Mouse (Mus musculus) forebrain, embryonic 11.5 days (tissue): ENCODE measurements at regions not wholly inside any gene's neighbourhood (a gene's known extent, or its start where the extent isn't known, plus 50 kb on each side); places are given as distances from the start of the nearest gene placed in this dataset.

ENCODE experiments used
- ATAC-seq: fragments of 200-750 bp; cut with Nextera tagmentation; replicated peaks from 2 replicates; pipeline ENCODE4 v1.8.0; 2017; ENCODE audit warnings: moderate TSS enrichment; ENCODE audit not compliant: low FRiP score
- DNase-seq: peaks from one replicate; pipeline ENCODE4 v3.0.0-alpha.2; 2017; ENCODE audit warnings: low spot score
- H3K27ac ChIP-seq: fragments of 300-500 bp; sonication (generic); 2 replicates; pipeline ENCODE4 v1.5.1; 2014; ENCODE audit warnings: low read depth, low read length
- H3K27me3 ChIP-seq: fragments of 300-500 bp; sonication (generic); 2 replicates; pipeline ENCODE4 v1.6.1; 2014; ENCODE audit warnings: mild to moderate bottlenecking, low read length, mixed read lengths; ENCODE audit not compliant: control insufficient read depth, insufficient read depth
- H3K36me3 ChIP-seq: fragments of 300-500 bp; sonication (generic); 2 replicates; pipeline ENCODE4 v1.6.1; 2014; ENCODE audit warnings: mild to moderate bottlenecking, low read length, moderate library complexity, mixed read lengths; ENCODE audit not compliant: control insufficient read depth, insufficient read depth
- H3K4me1 ChIP-seq: fragments of 300-500 bp; sonication (generic); replicated peaks from 2 replicates; pipeline ENCODE4 v1.6.1; 2014; ENCODE audit warnings: low read length, mixed read lengths; ENCODE audit not compliant: control insufficient read depth, insufficient read depth
- H3K4me2 ChIP-seq: fragments of 300-500 bp; sonication (generic); 2 replicates; pipeline ENCODE4 v1.6.1; 2014; ENCODE audit warnings: low read depth, mild to moderate bottlenecking, low read length, moderate library complexity, mixed read lengths; ENCODE audit not compliant: severe bottlenecking
- H3K4me3 ChIP-seq: fragments of 300-500 bp; sonication (generic); 2 replicates; pipeline ENCODE4 v1.5.1; 2014; ENCODE audit warnings: low read depth, low read length
- H3K9ac ChIP-seq: fragments of 300-500 bp; sonication (generic); 2 replicates; pipeline ENCODE4 v1.6.1; 2014; ENCODE audit warnings: low read length
- H3K9me3 ChIP-seq: fragments of 300-500 bp; sonication (generic); 2 replicates; pipeline ENCODE4 v1.6.1; 2016; ENCODE audit warnings: low read length, mixed read lengths; ENCODE audit not compliant: control insufficient read depth
- WGBS: fragments of 180-500 bp; shearing (Covaris S2); extraction: QIAGEN DNeasy Blood & Tissue Kit; methylation state at CpG from one replicate; pipeline ENCODE4 v1.1.7; 2014; 5-methylcytosine and 5-hydroxymethylcytosine counted together

DNA sequence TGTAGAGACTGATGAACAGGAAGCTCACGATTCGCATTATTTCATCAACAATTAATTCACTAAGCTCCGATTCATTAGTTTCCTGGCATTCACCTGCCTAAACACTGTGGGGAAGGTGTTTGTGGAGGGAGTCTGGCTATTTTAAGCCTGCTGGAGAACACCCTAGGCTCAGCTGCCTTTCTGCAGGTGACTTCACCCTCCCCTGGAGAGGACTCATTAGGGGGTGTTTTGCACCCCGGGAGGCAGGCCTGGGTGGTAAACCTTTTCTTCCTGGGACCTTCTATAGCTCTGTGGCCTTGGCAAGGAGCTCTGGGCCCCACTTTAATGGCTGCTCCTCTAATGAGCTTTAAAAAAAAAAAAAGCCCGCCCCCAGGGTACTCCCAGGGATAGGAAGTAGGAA is 55.4 kb upstream of the Bnc1 start:
- WGBS = 75% methylated on average over 5 of the region's 5 CpGs
- Histone ChIP-seq H3K36me3 (no peaks in the 10 kb centered on the region), H3K27ac (no peak overlapping the region), H3K9me3 (no peaks in the 10 kb centered on the region), H3K4me1 (0 out of 2 replicates have a peak, but pooled peaks cover 2% of the 10 kb centered on the region), H3K4me2 (no peak overlapping the region), H3K4me3 (no peak overlapping the region), H3K27me3 (no peaks in the 10 kb centered on the region), H3K9ac (no peak overlapping the region)
- no peak for ATAC-seq
- no peak for DNase-seq

DNA sequence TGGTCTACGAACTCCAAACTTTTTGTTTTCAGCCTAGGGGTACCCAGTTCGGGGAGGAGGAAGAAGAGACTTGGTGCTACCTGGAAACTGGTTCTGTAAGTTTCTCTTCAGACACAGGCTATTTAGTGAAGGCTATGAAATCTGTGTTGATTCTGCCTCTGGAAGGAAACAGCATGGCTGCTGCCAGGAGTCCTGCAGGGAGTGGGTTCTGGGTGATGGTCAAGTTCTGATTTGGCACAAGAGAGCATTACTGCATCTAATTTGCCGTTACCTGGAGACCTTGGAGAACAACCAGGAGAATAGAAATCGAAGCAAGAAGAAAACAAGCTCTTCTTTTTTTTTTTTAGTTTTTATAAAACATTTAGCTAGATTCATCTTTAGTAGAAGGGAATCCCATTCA is 61.3 kb upstream of the Bnc1 start:
- WGBS = 80% methylated on average over 4 of the region's 4 CpGs
- Histone ChIP-seq H3K27ac (no peak overlapping the region), H3K9me3 (no peaks in the 10 kb centered on the region), H3K27me3 (peaks cover 17% of the 10 kb centered on the region), H3K4me3 (no peak overlapping the region), H3K9ac (no peak overlapping the region), H3K4me1 (no peaks in the 10 kb centered on the region; the same call in 1 of the 2 replicates), H3K4me2 (no peak overlapping the region), H3K36me3 (no peaks in the 10 kb centered on the region)
- no peak for ATAC-seq
- no peak for DNase-seq

DNA sequence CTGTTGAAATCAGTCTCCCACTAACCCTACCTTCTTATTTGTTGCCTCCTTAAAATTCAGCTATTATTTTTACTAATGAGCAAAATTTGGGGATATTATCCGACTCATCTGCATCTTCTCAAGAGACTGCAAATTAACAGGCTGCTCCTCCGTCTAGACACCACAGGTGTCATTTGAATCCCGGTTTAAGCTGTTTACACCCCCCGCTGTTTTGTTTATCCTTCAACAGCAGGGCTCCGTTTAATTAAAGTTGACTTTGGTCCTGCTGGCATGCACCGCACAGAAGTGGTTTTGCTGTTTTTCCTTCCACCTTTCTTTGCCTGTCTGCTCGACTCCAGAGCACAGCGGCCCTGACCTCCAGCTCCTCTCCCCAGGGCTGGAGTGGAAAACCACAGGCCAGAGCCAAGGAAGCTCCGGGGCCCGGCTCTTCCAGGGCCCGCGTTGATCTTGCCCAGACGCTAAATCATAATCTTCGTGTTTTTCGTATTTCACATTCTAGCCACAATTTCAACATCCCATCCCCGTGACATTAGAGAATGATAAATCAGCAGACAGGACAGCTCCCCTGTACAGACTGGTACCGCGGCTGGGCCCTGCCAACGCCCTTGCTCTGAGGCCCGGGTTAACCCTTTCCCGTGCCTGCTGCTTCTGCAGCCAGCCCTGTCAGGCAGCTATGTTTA is 64.6 kb upstream of the Bnc1 start:
- peak overlapping the region; percentile 2 for H3K9ac ChIP-seq
- no peaks in the 10 kb centered on the region; the same call in 1 of the 2 replicates for H3K4me1 ChIP-seq
- H3K4me3 ChIP-seq = 0 out of 2 replicates have a peak overlapping the region, but pooled peaks have one; percentile 4
- H3K36me3 ChIP-seq = no peaks in the 10 kb centered on the region
- DNase-seq = peak; percentile 71
- H3K27ac ChIP-seq = no peak overlapping the region
- peaks cover 17% of the 10 kb centered on the region for H3K27me3 ChIP-seq
- no peaks in the 10 kb centered on the region for H3K9me3 ChIP-seq
- peak; percentile 73; the same call in 1 of the 2 replicates for ATAC-seq
- H3K4me2 ChIP-seq = peak overlapping the region; percentile 43
- 1% methylated on average over 21 of the region's 21 CpGs for WGBS

DNA sequence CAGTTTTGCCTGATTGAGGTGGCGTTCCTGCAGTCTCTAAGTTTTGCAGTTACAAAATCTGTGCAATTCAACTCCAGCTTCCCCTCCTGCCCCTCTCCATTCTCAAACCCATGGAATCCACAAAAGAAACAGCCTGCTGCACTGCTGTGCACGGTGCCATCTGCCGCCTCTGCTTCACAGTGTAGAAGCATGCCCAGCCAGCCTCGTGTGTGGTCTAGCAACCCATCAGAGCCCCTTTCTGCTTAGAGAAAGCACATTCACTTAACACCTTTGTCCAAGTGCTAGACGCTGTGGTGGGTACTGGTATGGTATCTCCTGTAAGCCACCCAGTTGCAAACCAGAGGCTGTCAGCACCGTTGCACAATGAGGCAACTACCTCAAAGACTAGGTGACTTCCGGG is 71.3 kb upstream of the Bnc1 start:
- no peak overlapping the region for H3K4me2 ChIP-seq
- no peak overlapping the region for H3K9ac ChIP-seq
- H3K4me1 ChIP-seq = no peaks in the 10 kb centered on the region
- ATAC-seq (no peak), DNase-seq (peak; percentile 54)
- H3K27me3 ChIP-seq = no peaks in the 10 kb centered on the region; the same call in 1 of the 2 replicates
- no peak overlapping the region for H3K27ac ChIP-seq
- 81% methylated on average over 7 of the region's 7 CpGs for WGBS
- no peaks in the 10 kb centered on the region for H3K36me3 ChIP-seq
- no peak overlapping the region for H3K4me3 ChIP-seq
- no peaks in the 10 kb centered on the region for H3K9me3 ChIP-seq

- DNase-seq (peak; percentile 17), ATAC-seq (no peak)
- no peak overlapping the region for H3K9ac ChIP-seq
Measured at GRCm38 (mm10) chr7:82069629-82070450, 77.7 kb upstream of the Bnc1 start.

DNA sequence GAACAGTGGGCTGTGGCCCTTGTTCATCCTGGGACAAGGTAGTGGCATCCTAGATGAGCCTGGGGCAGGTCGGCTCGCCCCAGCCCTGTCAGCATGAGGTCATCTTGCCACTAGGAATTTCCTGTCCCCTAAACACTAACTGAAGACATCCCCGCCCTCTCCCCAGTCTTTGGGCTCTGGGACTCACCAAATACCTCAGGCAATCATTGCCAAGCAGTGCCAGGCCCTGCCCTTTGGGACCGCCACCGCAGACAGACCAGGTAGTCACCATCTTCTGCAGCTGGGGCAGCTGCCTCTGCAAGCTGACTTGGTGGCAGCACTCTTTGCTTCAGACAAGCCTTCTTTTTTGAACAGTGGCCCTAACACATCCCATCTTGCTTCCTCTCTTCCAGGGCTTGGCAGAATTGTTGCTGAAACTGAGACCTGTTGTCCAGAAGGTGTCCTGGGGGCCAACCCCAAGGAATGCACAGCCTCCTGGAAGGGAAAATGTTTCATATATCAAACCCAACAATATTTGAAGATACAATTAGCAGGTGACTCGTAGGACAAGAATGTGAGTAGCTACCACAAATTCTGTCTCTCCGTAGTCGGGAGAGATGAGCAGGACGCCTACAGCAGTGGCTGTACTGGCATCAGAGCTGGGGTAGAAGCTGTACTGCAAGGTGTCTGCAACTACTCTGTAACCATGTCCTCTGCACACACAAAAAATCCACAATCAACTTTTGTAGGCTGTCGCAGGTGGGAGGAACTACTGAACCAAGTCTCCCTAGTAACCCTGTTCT is 79.0 kb upstream of the Bnc1 start:
- DNase-seq (no peak), ATAC-seq (no peak)
- Histone ChIP-seq H3K4me3 (no peak overlapping the region), H3K9ac (no peak overlapping the region), H3K4me2 (no peak overlapping the region), H3K27ac (no peak overlapping the region), H3K9me3 (no peaks in the 10 kb centered on the region), H3K4me1 (no peaks in the 10 kb centered on the region), H3K27me3 (no peaks in the 10 kb centered on the region), H3K36me3 (no peaks in the 10 kb centered on the region)
- WGBS = 83% methylated on average over 10 of the region's 10 CpGs

More at GRCm38 (mm10) chr7:82069629-82070450, 77.7 kb upstream of the Bnc1 start:
- Histone ChIP-seq H3K4me3 (no peak overlapping the region), H3K4me2 (no peak overlapping the region), H3K9me3 (no peaks in the 10 kb centered on the region), H3K36me3 (no peaks in the 10 kb centered on the region), H3K4me1 (no peaks in the 10 kb centered on the region), H3K27me3 (no peaks in the 10 kb centered on the region), H3K27ac (no peak overlapping the region)
- WGBS = 83% methylated on average over 7 of the region's 7 CpGs

GRCm38 (mm10) chr7:82075359-82075758 is 83.3 kb upstream of the Bnc1 start:
- H3K4me2 ChIP-seq = no peak overlapping the region
- H3K4me1 ChIP-seq = no peaks in the 10 kb centered on the region
- no peaks in the 10 kb centered on the region for H3K27me3 ChIP-seq
- H3K4me3 ChIP-seq = no peak overlapping the region
- no peaks in the 10 kb centered on the region for H3K9me3 ChIP-seq
- 87% methylated on average over 2 of the region's 2 CpGs for WGBS
- no peak for DNase-seq
- H3K27ac ChIP-seq = no peak overlapping the region
- H3K36me3 ChIP-seq = no peaks in the 10 kb centered on the region
- no peak for ATAC-seq
- no peak overlapping the region for H3K9ac ChIP-seq

- Histone ChIP-seq H3K27me3 (no peaks in the 10 kb centered on the region), H3K4me1 (0 out of 2 replicates have a peak, but pooled peaks cover 2% of the 10 kb centered on the region), H3K27ac (no peak overlapping the region), H3K4me2 (no peak overlapping the region), H3K9me3 (no peaks in the 10 kb centered on the region), H3K4me3 (no peak overlapping the region), H3K9ac (no peak overlapping the region), H3K36me3 (no peaks in the 10 kb centered on the region)
- 16% methylated on average over 3 of the region's 3 CpGs for WGBS
- no peak for ATAC-seq
- DNase-seq = no peak
Measured at GRCm38 (mm10) chr7:82081851-82082250, 89.8 kb upstream of the Bnc1 start.
